Mouse (Mus musculus): ENCODE results near the gene Anapc7.
"Not testable (repeated sequence)": the region's sequence is repeated elsewhere in the genome, so short reads cannot be mapped to it uniquely, and the experiment has no call there.

Gene Anapc7

GRCm38 (mm10) chr5:122452194-122452593, 30.7 kb downstream of the Anapc7 start:
- DNase-seq (ENCODE audit: low spot score), result no peak

DNA sequence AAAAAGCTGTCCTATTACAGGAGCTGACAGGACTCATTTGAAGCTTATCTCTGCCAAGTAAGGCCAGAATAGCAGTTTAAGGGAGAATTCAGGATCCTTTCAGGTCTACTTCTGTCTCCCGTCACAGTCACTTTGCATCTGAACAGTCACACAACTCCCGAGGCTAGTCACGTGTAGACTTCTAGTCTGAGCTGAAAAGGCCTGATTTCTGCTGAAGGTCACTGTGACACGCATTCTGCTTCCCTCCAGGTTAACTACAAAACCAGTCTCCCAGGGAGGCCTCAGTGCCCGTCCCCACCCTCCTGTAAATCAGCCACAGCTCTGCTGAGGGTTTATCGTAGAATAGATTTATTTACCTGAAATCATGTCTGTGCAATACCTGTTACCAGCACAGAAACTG, 31.7 kb downstream of the Anapc7 start:
- DNase-seq (ENCODE audit: low spot score), result no peak

DNA sequence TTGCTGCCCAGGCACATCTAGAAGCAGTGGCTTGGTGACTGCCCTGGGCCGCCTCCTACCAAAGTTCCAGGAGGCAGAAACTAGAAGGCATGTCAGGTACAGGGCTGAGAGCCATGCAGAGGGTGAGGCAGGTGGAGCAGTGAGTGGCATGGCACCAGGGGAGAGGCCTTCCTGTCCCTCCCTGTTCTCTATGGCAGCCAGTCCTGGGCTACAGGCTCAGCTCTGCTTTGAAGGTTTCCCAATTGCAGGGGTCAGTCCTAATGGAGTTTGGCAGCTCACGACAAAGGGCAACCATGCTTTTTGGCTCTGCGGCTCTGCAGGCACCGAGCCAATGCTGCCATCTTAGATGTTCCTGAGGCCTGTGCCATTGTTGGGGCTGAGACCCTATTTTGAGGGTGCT, 32.9 kb downstream of the Anapc7 start:
- no peak for DNase-seq (ENCODE audit: low spot score)

DNA sequence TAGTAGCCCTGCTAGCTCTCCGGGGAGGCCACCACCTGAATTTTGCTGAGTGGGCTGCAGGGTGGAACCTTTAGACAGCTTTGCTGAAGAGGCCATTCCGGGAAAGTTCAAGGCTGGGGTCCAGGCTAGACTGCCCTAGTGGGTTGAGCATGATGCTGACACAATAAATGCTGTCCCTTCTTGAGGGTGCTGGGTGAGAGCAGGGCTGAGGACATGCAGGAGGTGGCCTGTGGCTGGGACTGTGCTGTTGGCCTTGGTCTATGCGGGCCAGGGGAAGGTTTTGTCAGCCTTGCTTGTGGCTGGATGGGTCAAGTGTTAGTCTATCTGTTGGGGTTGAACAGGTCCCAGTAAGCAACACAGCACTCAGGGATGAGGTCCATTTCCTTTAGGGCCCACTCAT, 33.4 kb downstream of the Anapc7 start:
- DNase-seq (ENCODE audit: low spot score), result no peak

GRCm38 (mm10) chr5:122455584-122455983, 34.1 kb downstream of the Anapc7 start:
- DNase-seq (ENCODE audit: low spot score), result no peak

DNA sequence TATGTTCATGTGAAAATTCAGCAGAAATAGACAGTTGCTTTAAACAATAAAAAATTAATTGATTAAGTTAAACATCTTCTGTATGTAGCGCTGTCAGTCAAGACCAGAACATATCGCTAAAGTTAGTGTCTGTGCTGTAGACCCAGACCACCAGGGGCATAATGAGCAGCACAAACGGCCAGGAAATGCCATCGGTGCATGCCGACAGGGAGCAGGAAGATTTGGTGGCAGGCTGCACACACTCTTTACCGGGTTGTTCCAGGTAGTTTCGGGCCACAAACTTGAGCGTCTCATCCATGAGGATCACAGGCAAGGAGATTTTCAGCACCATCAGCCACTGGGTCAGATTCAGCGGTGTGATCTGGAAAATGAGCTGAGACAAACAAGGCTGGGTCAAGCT, 35.6 kb downstream of the Anapc7 start:
- DNase-seq (ENCODE audit: low spot score), result not testable (repeated sequence)

GRCm38 (mm10) chr5:122458066-122458465, 36.6 kb downstream of the Anapc7 start:
- DNase-seq (ENCODE audit: low spot score), result no peak

DNA sequence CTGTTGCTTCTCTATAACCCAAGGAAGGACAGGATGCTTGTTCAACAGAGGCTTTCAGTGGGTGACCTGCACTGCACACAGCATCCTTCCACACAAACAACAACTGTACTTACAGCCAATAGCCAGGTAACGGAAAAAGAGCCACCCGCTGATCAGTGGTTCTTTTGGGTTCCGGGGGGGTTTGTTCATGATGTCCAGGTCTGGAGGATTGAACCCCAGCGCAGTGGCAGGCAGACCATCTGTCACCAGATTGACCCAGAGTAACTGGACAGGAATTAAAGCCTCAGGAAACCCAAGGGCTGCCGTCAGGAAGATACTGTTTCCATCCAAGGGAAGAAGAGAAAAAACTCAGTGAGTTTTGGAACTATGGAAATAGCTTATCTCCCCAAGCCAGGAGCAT, 37.8 kb downstream of the Anapc7 start:
- no peak for DNase-seq (ENCODE audit: low spot score)

DNA sequence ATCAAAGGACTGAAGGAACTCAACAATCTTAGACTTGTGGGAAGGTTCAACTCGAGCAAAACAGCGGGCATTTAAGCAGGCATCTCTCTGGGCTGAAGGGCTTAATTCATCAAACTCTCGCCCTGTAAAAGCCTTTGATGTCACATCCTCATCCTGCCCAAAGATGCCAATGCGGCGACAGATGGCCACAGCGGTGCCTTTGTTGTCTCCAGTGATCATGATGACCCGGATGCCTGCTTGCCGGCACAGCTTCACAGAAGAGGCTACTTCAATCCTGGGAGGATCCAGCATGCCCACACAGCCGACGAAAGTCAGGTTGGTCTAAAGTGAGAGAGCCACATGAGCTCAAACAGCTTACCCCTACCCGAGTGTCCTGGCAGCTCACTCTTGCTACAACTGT, 39.2 kb downstream of the Anapc7 start:
- DNase-seq (ENCODE audit: low spot score), result no peak

DNA sequence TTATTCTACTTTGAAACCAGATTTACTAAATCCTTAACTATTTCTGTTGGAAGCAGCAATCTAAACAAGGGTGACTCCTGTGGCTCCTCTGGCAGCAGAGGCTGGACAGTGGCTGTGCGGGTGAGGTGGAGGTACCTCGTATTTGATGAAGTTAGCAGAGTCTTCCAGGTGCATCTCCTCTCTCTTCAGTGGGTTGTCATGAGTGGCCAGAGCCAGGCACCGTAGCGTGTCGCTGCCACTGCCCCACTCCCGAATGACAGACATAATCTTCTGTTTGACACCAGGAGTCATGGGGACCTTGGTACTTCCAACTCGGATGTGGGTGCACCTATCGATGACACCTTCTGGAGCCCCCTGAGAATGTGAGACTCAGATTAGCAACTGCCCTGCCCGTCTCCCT, 39.9 kb downstream of the Anapc7 start:
- DNase-seq (ENCODE audit: low spot score), result no peak

GRCm38 (mm10) chr5:122471658-122472057, 50.2 kb downstream of the Anapc7 start:
- no peak for DNase-seq (ENCODE audit: low spot score)

GRCm38 (mm10) chr5:122474643-122475363, 53.3 kb downstream of the Anapc7 start:
- DNase-seq (ENCODE audit: low spot score), result no peak

DNA sequence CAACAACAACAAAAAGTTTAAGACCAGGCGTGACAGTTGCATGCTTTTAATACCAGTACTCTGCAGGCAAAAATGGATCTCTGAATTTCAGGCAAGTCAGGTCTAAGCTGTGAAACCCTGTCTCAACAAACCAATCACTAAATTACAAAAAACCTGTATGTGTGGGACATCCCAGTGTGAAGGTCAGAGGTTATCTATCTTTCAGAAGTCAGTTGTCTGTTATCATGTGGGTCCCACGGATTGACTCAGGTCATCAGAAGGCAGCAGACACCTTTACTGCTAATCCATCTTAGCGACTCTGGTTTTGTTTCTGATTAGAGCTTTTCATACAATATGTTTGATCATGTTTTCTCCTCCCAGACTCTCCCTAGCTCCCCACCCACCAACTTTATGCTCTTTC, 54.6 kb downstream of the Anapc7 start:
- no peak for DNase-seq (ENCODE audit: low spot score)

DNA sequence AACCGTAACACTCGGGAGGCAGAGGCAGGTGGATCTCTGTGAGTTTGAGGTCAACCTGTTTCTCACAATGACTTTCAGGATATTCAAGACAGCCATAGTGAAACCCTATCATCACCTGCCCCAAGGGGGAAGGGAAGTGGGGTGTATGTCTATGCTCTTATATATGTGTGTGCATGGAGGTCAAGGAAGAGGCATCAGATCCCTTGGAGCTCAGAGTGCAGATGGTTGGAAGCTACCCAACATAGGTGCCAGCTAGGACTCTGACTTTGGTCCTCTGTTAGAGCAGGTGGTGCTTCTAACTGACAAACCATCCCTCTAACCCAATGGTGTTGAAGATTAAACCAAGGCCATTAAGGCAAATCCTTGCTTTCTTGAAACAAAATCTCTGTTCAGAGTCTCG, 56.0 kb downstream of the Anapc7 start:
- no peak for DNase-seq (ENCODE audit: low spot score)

DNA sequence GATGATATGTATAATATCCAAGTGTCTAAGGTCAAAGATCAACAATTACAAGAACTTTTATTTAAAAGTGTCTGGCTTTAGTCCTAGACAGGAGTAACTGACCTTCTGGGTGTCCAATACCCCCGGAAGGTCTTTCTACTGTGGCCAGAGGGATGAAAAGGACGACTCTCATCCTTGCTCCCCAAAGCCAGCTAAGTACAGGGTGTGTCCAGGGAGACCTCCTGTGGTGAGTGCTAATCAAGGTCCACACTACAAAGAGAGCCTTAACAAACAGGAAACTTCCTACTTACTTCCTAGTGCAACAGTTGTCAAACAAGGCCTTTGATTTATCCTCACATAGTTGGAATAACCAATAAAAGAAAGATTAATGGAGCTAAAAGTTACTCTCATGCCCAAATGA, 57.6 kb downstream of the Anapc7 start:
- no peak for DNase-seq (ENCODE audit: low spot score)

DNA sequence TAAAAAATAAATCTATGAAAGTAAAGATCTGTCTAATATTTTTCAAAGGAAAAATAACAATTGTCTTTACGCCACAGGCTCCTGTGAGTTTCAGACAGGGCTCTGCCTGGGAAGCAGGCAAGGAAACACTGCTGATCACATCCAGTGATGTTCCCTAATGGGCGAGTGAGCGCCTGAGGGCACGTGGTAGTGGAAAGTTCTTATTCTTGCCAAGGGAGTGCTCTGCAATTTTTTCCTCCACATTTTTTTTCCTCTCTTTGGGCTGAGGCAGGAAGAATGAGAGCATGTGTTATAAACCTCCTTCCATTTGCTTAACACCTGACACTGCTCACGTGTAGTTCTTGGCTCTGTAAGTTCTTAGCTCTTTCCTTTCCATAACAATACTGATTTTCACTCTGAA, 60.4 kb downstream of the Anapc7 start:
- DNase-seq (ENCODE audit: low spot score), result no peak

GRCm38 (mm10) chr5:122482733-122483391, 61.4 kb downstream of the Anapc7 start:
- no peak for DNase-seq (ENCODE audit: low spot score)

DNA sequence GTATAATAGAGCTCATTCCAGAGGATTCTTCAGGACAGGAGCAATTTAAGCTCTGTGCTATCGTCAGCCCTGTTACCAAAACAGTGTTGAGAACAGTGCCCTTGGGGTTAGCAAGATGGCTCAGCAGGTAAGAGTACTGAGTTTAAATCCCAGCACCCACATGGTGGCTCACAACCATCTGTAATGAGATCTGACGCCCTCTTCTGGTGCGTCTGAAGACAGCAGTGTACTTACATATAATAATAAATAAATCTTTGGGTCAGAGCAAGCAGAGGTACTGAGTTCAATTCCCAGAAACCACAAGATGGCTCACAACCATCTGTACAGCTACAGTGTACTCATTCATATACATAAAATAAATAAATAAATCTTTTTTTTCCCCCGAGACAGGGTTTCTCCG, 64.8 kb downstream of the Anapc7 start:
- not testable (repeated sequence) for DNase-seq (ENCODE audit: low spot score)

DNA sequence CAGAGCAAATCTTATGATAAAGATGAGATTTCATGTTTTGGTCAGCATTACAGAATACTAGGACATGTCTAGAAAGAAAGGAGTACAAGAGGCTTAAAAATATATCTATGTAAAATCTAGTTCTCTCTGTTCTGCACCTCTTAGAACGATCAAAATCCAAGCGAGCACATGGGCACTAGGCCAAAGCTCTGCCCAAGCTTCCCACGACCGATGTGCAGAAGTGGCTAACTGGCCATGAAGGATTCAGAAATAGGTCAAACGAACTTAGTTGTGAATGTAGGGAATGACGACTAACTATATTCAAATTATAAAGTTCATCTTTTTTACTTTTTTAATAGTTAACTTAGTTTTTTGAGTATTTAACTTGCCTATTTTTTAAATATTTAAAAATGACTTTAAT, 66.3 kb downstream of the Anapc7 start:
- DNase-seq (ENCODE audit: low spot score), result no peak

DNA sequence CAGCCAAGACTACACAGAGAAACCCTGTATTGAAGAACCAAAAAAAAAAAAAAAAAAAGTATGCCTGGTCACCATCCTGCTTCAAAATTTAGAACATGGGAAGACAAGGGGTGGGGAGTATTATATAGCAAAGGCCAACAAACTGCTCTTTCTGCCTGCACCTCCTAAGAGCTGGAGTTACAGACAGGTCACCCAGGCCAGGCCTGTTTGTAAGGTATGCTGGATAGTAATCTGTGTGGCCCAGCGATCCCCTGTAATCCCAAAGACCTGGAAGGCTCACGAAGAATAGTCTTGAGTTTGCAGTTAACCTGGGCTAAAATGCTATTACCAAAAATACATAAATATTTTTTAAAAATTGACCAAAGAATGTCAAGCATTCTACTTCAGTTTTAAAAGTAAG, 68.7 kb downstream of the Anapc7 start:
- no peak for DNase-seq (ENCODE audit: low spot score)

DNA sequence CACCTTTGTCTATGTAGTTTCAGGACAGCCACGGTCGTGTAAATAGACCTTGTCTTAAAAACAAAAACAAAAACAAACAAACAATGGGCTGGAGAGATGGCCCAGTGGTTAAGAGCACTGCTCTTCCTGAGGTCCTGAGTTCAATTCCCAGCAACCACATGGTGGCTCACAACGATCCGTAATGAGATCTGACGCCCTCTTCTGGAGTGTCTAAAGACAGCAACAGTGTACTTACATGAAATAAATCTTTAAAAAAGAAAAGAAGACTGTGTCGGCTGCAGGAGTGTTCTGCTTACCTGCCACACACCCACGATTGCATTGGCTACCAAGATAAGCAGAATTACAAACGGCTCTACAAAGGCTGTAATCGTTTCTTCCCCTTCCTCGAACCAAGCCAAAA, 69.9 kb downstream of the Anapc7 start:
- no peak for DNase-seq (ENCODE audit: low spot score)

GRCm38 (mm10) chr5:122493035-122493434, 71.5 kb downstream of the Anapc7 start:
- no peak for DNase-seq (ENCODE audit: low spot score)

DNA sequence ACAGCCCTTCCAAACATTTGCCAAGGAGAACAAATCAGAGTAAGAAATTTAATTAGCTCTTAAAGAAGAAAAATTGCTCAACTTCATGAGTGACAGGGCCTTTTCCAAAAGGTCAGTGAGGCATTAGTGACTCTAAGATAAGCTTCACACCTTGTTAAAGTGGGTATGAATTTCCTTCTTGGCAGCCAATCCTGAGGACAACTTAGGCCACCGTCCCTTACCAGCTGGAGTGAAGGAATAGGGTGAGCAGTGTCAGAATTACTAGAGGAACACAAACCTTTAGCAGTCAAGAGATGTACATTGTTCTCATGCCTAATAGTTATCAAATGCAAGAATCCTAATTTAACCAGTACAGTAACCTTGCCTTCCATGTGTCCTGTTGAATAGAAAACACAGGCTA, 73.0 kb downstream of the Anapc7 start:
- DNase-seq (ENCODE audit: low spot score), result no peak
